Mouse (Mus musculus) urinary bladder, postnatal 14 days (tissue): ENCODE data around the gene Pla2g6.
A peak's percentile ranks its signal among the peaks of the same experiment; 100 is the strongest.

Source experiments
- DNase-seq: peaks from one replicate; pipeline ENCODE4 v3.0.0; 2021; ENCODE audit warnings: low spot score

Gene Pla2g6

DNA sequence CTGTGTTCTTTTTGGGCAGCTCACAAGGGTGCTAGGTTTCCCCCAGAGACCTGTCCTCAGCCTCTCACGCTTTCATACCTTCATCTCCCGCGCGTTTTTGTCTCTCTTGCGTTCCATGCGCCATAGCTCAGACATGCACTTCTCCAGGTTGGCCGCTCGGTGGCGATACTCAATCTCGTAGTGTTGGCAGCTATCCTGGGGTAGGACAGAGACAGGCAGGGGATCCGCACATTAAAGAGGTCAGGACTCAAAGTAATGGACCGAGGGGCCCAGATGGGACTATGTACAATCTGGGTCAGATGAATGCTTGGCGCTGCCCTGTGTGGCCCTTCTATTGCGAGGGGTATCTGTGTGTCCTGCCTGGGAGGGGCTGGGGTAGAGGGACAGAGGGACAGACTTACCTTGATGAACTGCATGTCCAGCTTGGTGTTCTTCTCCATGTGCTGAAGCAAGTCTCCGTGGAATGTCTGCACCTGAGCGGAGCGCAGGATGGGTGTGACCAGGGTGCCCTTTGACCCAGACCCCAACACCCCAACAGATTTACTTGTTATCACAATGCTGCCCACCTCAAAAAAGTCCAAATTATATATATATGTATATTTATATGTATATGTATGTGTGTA lies 57.0 kb downstream of the Pla2g6 start:
- DNase-seq: peak; percentile 47

DNA sequence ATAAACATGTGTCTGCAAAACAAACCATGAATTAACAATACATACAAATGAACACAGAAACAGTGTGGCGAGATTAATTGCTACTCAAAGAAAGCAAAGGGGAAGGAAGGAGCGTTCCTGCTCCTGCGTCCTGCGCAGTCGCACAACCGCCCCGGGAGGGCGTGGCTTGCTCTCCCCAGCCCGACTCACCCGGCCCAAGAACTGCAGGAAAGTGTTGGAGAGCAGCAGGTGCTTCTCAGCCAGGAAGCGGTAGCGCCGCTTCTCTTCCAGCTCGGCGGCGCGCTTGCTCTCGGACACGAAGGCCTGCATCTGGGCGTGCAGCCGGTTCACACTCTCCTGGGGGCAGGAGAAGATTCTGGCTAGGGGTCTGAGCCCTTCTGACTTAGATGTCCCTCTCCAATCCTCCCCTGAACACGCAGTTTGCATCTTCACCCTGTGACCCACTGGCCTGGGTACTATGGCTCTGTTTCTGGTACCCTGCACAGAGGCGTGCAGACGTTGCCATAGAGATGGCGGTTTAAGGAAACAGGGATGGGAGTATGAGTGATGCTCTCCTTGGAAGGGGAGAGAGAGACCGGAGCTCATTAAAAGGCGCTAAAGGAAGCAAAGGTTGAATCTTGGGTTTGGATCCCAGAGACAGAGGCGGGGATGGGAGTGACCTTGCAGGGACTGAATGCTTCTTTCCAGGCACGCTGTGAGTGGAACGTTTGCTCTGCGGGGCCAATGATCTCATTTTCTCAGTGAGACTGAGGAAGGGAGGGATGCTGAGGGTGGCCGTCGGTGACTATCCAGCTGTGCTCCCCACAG lies 57.7 kb downstream of the Pla2g6 start:
- peak; percentile 84 for DNase-seq

DNA sequence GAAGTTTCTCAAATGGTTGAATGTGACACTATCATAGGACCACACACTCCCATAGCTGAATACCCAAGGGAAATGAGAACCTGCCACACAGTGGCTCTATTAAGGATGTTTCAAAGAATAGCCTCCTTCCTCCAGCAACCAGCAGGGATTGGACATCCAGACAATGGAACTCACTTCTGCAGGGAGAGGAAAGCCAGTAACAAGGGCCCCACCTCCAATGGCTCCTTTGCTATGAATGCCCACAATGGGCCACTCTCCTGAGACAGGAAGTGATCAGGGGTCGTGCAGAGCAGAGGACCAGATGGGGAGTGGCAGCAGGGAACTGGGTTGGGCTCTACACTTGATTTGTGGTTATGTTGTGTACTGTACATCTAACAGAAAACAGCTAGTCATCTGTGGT lies 59.7 kb downstream of the Pla2g6 start:
- DNase-seq: no peak

DNA sequence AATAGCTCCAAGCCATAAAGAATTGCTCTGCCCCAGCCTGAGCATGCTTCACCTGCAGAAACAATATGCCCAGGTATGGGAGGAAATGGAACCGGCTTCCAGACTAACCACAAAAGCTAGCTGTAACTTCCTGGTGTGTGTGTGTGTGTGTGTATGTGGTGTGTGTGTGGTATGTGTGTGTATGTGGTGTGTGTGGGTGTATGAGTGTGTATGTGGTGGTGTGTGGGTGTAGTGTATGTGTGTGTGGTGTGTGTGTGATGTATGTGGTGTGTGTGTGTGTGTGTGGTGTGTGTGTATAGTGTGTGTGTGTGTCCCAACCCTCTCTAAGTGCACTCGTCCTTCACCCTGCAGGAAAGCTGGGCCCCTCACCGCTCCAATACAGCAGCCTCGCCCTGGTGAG lies 62.8 kb downstream of the Pla2g6 start:
- no peak for DNase-seq

DNA sequence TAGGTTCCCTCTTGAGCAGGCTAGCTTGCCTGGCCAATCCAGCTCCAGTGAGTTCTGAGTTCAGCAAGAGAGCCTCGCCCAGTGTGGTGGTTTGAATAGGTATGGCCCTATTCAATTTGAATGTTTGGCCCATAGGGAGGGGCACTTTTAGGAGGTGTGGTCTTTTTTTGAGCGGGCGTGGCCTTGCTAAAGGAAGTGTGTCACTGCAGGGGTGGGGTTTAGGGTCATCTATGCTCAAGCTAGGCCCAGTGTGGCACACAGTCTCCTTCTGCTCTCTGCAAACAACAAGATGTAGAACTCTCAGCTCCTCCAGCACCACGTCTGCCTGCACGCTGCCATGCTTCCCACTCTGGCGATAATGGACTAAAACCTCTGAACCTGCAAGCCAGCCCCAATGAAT lies 64.5 kb downstream of the Pla2g6 start:
- DNase-seq: no peak

DNA sequence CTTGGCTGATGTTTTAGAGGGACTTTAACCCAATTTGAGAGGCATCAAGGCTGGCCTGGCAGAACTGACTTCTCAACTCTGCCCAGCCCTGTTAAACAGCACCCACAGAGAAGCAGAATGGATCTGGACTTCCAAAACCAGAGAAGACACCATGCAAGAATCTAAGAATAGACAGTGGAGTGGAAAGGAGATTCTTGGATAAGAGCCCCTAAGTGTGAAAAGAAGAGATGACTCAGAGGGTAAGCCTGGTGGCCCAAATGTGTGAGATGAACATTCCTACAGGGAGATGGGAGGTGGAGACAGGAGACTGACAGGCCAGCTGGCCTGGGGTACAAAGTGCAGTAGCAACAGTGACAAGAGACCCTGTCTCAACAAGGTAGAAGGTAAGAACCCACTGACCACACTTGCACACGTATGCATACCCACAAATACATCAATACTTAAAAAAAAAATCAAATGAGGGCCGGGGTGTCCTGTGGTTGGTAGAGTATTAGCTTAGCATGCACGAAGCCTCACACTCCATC lies 65.3 kb downstream of the Pla2g6 start:
- DNase-seq: no peak

DNA sequence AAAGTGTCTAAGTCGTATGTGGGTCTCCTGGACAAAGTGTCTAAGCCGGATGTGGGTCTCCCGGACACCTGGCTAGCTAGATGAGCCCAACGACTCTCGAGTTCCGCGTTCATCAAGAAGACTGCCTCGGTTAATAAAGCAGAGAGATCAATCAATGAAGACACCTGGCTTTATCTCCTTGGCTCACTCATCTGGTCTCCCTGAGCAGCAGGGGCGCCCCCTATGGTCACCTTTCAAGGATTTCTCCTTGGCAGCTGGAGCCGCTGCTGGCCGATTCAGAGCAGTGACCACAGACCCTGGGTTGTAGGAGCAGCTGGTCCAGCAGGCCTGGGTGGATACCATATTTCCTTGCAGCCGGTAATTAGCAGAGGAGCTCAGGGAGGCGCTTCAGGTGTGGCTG lies 65.8 kb downstream of the Pla2g6 start:
- DNase-seq: no peak

DNA sequence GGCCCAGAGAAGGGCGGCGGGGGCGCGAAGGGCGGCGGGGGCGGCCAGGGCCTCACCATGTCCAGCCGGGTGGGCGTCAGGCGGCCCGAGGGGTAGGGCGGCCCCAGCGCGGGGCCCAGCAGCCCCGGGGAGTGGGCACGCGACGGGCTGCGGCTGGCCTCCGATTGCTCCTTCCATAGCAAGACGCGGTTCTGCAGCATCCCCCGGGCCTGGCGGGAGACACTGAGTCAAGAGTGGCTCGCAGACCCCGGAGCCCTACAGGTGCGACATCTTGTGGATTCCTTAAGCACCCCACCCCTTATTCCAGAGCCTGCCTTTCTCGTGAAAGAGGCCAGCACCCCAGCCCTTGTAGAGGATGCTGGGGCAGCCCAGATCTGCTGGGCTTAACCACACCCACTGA lies 66.4 kb downstream of the Pla2g6 start:
- no peak for DNase-seq

DNA sequence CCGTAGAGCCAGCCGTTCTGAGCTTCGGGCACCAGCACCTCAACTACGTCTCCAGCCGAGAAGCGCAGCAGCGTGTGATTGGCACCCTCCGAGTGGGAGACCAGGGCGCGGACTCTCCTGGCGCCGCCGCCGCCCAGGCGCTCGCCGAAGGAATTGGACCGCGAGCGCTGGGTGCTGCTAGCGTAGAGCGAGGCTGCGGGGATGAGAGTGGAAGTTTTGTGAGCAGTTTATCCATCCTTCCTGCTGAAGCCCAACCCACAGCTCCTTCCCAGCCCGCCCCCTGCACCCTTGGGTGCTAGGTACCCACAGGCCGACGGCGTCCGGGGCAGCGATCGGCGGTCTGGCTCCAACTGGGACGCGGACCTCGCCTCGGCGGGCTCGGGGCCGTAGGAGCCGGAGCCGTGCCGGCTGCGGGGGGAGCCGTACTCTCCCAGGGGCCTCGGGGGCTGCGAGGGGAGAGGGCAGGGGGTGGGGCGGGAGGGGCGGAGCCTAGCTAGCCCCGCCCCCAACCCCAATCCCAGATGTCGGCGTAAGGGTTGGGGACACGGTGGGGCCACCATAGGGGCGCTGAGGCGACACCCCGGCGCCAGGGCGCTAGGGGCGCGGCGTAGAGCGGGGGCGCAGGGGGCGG lies 67.0 kb downstream of the Pla2g6 start:
- peak; percentile 36 for DNase-seq

DNA sequence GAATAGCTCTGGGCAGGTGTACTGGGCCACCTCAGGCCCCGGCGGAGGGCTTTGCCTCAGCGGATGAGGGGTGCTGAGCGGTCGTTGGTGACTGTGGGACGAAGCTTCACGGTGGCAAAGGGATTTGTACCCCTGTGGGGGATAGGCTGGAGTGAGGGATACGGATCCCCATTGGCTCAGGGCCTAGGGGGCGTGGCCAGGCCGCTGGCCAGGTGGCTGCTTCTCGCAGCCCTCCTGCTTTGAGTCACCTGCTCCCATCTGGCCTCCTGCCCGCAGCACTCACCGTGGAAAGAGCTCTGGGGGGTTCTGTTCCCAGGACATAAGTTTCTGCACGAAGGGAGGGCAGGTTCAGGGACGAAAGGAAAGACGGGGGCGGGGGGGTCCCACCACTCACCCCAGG lies 69.7 kb downstream of the Pla2g6 start:
- no peak for DNase-seq

DNA sequence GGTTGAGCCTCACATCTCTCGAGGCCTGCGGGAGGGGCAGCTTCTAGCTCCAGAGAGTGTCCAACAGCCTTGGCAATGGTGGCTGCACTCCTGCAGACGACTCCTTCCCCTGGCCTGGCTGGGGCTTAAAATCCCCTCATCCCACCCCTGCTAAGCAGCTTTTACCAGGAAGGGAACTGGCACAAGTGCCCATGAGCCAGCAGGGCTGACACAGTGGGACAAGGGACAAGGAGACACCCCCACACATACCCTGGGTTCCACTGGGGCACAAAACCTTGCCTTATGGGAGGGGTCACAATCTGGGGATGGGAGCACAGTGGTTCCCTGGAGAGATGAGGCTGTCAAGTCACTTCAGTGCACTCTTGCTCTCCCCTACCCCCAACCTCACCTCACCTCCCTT lies 73.5 kb downstream of the Pla2g6 start, which contains the start of gene Slc16a8:
TSS of gene Slc16a8 (minus strand) at position 101 of the 400 bp plus-strand sequence.
- no peak for DNase-seq

DNA sequence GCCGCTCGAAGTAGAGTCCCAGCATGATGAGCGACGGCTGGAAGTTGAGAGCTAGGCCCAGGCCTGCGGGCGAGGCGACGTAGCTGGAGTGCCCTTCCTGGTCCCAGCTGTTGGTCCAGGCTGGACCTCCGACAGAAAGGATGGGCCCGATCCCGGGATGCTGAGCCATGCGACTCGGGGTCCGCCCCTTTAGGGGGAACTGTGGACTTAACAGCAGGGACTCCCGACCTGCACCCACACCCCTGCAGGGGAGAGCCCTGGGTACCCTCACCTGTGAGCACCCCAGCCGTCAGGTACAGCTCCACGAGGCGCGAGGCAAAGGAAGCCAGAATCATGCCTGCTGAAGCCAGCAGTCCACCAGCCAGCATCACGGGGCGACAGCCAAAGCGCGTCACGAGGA lies 75.6 kb downstream of the Pla2g6 start:
- no peak for DNase-seq

DNA sequence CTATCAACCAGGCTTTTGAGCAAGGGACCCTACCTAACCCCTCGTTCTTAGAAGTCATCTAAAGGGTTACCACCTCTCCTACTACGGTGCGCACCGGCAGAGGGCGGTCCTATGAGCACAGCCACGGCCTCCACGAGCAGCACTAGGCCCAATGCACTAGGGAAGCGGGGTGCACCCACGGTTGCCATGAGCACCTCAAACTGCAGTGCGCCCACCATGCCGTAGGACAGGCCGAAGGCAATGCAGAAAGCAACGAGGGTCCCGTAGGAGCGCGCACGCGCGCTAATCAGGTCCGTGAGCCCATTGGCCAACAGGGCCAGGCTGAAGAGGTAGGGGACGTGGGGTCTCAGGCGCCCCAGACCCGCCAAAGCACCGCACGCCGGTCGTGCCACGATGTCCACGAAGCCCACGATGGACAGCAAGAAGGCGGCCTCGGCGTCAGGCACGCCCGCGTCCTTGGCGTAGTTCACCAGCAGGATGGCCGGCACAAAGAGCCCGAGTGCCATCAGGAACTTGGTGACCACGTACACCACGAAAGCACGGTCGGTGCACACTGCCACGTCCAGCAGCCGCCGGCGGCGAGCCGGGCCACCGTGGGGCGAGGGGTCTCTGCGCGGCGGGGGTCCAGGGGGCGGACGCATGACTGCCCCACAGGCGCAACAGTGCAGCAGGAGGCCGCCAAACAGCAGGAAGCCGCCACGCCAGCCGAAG lies 76.3 kb downstream of the Pla2g6 start:
- DNase-seq: peak; percentile 27

DNA sequence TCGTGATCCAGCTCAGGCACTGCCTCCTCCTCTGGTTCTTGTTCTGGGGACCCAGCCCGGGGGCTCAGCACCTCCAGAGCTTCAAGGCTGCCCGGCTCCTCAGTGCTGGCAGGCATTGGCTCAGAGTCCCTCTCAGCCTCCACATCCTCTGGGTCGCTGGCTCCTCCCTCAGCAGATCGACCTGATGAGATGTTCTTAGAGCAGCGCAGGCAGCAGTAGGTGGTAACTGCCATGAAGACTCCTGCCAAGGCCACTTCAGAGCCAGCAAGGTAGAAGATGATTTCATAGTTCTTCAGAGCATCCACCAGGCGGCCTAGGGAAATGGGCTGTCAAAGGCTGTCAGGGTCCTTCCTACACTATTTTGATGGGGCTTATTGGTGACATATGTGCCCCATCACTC lies 77.0 kb downstream of the Pla2g6 start:
- DNase-seq: no peak

DNA sequence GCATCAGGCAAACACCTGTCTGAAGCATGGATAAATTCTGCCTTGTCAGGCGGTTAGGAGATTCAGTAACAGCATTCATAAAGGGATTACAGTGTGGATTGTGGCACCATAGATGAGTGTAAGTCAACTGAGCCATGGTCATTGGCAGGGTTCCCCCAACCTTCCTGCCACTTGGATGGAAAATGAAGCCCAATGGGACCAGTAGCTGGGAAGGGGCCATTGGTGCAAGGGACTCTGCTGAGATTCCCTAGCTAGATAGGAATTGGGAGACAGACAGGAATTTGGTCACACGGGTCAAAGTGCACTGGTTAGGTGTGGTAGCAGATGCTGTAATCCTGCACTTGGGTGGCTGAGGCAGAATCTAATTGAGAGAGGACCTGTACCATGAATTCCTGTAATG lies 78.0 kb downstream of the Pla2g6 start:
- no peak for DNase-seq

DNA sequence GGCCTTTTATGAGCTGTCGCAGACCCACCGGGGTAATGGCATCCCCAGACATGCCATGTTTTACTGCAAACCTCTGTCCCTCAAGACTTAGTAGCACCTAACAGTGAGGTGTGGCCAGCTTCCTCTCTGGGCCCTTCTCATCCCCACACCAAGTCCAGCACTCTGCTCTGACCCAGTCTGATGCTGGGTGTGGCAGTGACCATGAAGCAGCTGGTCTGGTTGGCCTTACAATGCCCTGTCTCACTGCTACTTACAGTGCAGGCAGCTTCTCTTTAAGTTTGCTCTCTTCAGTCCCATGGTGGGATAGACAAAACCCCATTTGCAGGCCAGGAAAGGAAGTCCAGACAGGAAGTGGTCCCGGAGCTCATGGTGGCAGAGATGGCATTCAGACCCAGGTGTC lies 82.9 kb downstream of the Pla2g6 start:
- no peak for DNase-seq

DNA sequence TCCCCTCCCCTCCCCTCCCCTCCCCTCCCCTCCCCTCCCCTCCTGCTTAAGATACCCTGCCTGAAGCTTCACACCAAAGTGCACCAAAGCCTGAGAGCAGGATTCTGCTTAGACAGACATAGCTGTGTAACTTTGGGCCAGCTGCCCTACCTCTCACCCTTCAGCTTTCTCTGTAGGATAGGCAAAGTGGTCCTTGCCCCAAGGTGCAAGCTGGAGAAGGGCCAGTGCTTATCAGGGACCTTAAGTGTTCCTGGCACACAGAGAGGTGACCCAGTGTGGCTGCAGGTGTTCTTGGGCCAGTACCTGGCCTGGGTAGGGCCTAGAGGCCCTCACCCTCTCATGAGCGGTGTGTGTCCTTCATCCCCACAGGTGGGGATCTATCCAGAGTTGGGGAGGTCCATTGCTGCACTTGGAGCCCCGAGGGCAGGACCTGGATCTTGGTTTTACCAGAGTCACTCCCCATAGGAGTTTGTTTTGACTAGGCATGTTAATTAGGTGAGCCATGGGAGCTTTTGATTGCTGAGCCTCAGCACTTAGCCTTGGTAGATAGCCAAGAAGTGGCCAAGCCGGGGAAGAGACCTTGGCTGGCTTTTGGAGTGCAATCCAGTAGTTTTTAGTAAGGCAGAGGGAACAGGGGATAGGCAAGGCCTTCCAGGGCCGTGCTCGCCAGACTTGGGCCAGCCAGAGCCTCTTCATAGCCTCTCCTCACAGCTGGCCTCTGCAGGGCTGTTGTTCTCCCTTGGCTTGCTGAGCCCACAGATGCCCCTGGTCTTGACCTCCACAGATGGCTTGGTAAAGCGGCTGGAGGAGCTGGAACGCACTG lies 83.9 kb downstream of the Pla2g6 start:
- DNase-seq: no peak

DNA sequence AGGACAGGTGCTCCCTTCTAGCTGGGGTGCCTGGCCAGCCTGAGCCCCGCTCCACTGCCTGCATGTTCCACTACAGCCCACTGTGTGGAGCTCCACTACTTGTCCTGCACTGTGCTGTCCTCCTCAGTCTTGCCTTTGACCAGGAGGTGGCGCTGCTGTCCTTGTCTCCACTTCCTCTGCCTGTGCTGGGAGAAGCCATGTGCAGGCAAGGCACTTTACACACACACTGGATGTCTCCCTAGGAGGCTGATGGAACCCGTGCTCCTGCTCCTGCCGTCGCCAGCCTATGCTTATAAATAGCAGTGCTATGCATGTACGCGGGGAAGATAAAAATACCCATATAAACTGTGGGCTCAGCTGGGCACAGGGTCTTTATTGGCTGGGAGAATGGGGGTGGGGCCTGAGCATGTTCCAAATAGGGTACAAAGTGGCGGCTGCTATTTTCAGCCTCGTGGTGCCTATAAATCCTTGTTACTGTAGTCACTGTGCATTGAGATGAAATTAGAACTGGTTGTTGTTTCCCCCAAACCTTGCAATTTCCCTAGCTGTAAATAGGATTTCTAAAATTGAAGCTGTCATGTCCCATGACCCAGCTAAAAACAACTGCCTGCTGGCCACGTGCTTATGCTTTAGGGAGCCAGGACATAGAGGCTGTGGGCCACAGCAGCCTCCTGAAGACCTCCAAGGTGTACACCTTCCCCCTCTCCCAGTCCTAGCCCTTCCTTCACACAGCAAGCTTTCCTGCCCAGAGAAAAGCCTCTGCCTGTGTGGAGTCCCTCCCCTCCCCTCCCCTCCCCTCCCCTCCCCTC lies 84.8 kb downstream of the Pla2g6 start:
- peak; percentile 95 for DNase-seq

DNA sequence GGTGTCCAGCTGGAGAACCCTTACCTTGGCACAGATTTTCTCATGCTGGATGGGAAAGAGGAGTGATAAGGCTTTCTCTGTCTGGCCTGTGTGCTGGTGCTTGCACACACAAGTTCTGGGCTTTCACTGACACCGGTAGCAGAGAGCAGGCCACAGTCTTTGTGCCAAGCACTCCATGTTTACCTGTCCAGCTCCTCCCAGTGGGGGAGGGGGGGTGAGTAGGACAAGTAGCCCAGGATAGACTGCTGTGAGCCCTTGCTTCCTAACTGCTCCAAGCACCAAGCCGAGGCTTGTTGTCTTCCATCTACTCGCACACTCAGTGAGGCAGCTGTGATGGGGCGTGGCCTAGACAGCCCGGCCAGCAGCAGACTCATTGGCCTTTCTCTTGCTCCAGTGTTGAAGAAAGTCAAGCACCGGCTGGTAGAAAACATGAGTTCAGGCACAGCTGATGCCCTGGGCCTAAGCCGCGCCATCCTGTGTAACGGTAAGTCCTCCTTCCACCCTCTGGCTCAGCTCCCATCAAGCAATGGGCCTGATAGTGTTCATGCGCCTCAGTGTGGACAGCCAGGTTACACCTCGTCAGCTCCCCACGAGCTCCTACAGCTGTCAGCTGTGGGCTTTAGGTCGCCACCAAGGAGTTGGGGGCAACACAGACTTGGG lies 85.5 kb downstream of the Pla2g6 start:
- no peak for DNase-seq

DNA sequence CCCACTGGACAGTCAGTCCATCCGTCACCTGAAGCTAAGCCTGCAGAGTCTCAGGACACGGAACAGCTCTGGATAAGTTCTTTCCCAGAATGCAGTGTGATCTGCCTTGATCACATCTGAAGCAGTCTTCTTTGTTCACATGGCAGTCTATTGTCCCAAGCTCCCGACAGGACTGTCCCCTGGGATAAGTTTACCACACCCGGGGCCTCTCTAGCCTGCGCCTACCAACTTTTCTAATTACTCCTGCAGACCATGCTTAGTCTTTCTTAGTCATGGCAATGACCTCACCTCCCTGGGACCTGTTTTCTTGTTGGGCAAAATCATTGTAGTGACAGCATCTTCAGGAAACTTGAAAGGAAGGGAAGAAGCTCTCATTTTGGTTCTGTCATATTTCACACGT lies 90.2 kb downstream of the Pla2g6 start:
- no peak for DNase-seq
